Mouse (Mus musculus) frontal cortex, adult 2 months (tissue): ENCODE data around the gene Gm26566. TPM values are rescaled to one million over a fixed set of nuclear protein-coding genes. Genes with fewer than 3 reads are reported as not detected.

Experiments used
- polyA plus RNA-seq: library from polyadenylated mRNA; depleted of rRNA; stranded (reverse); fragments of >200 nt; gene quantifications from 2 replicates; pipeline ENCODE4 v1.2.3, GENCODE M21; 2012; rRNA removed

Gm26566 gene
- polyA plus RNA-seq, 1 experiment: 1.0 TPM

Other genes with a start within 250 kb of the Gm26566 start
- not detected in 2 replicates for gene Ifnb1, start 199.0 kb upstream of the Gm26566 start, polyA plus RNA-seq
- gene Ifna15, start 163.6 kb upstream of the Gm26566 start, polyA plus RNA-seq: not detected in 2 replicates
- not detected in 2 replicates for gene Ifna14, start 150.0 kb upstream of the Gm26566 start, polyA plus RNA-seq
- not detected in 2 replicates for gene Ifna9, start 129.4 kb upstream of the Gm26566 start, polyA plus RNA-seq
- gene Ifna12, start 118.4 kb upstream of the Gm26566 start, polyA plus RNA-seq: not detected in 2 replicates
- not detected in 2 replicates for gene C87499, start 87.4 kb upstream of the Gm26566 start, polyA plus RNA-seq
- gene Ifna13, start 77.3 kb upstream of the Gm26566 start, polyA plus RNA-seq: not detected in 2 replicates
- not detected in 2 replicates for gene Ifna16, start 44.9 kb upstream of the Gm26566 start, polyA plus RNA-seq
- gene Ifna2, start 37.9 kb upstream of the Gm26566 start, polyA plus RNA-seq: not detected in 2 replicates
- gene Ifnab, start 30.4 kb upstream of the Gm26566 start, polyA plus RNA-seq: not detected in 2 replicates
- 43.0 and 47.0 TPM in 2 replicates for gene Klhl9, start 660 bp downstream of the Gm26566 start, polyA plus RNA-seq
- gene Gm13271, start 33.1 kb downstream of the Gm26566 start, polyA plus RNA-seq: not detected in 2 replicates
- gene Gm13283, start 38.3 kb downstream of the Gm26566 start, polyA plus RNA-seq: not detected in 2 replicates
- not detected in 2 replicates for gene Gm13290, start 52.0 kb downstream of the Gm26566 start, polyA plus RNA-seq
- gene Gm13289, start 55.1 kb downstream of the Gm26566 start, polyA plus RNA-seq: not detected in 2 replicates
- not detected in 2 replicates for gene Gm13272, start 58.0 kb downstream of the Gm26566 start, polyA plus RNA-seq
- not detected in 2 replicates for gene Ifnz, start 60.3 kb downstream of the Gm26566 start, polyA plus RNA-seq
- not detected in 2 replicates for gene Gm13276, start 63.9 kb downstream of the Gm26566 start, polyA plus RNA-seq
- gene Gm13277, start 66.8 kb downstream of the Gm26566 start, polyA plus RNA-seq: not detected in 2 replicates
- gene Gm13278, start 69.7 kb downstream of the Gm26566 start, polyA plus RNA-seq: not detected in 2 replicates
- not detected in 2 replicates for gene Gm13275, start 72.7 kb downstream of the Gm26566 start, polyA plus RNA-seq
- gene Gm13279, start 75.6 kb downstream of the Gm26566 start, polyA plus RNA-seq: not detected in 2 replicates
- gene Gm13285, start 77.9 kb downstream of the Gm26566 start, polyA plus RNA-seq: not detected in 2 replicates
- gene Gm13287, start 81.4 kb downstream of the Gm26566 start, polyA plus RNA-seq: not detected in 2 replicates
- gene Gm13288, start 83.7 kb downstream of the Gm26566 start, polyA plus RNA-seq: not detected in 2 replicates
- gene Ifna7, start 94.4 kb downstream of the Gm26566 start, polyA plus RNA-seq: not detected in 2 replicates
- not detected in 2 replicates for gene Ifna11, start 98.2 kb downstream of the Gm26566 start, polyA plus RNA-seq
- not detected in 2 replicates for gene Ifna6, start 105.6 kb downstream of the Gm26566 start, polyA plus RNA-seq
- gene Ifna5, start 113.7 kb downstream of the Gm26566 start, polyA plus RNA-seq: not detected in 2 replicates
- gene Ifna4, start 120.1 kb downstream of the Gm26566 start, polyA plus RNA-seq: not detected in 2 replicates
- gene Ifna1, start 128.3 kb downstream of the Gm26566 start, polyA plus RNA-seq: not detected in 2 replicates
- not detected in 2 replicates for gene Ifne, start 158.4 kb downstream of the Gm26566 start, polyA plus RNA-seq